Mouse (Mus musculus) ES-E14 (cell line): Measurements from ENCODE around the gene Pappa2.

Experiments used
- CHD2 ChIP-seq: IDR thresholded peaks from 2 replicates; pipeline ENCODE4 v1.6.1; 2014; ENCODE audit warnings: mild to moderate bottlenecking, low read depth, low read length, inconsistent platforms
- HCFC1 ChIP-seq: IDR thresholded peaks from 2 replicates; pipeline ENCODE4 v1.6.1; 2012; ENCODE audit warnings: low read length, inconsistent platforms, borderline replicate concordance; ENCODE audit not compliant: insufficient read depth
- MAFK ChIP-seq: IDR thresholded peaks from 2 replicates; pipeline ENCODE4 v1.6.1; 2014; ENCODE audit warnings: mild to moderate bottlenecking, low read depth, low read length, inconsistent platforms; ENCODE audit not compliant: insufficient read depth
- ZC3H11A ChIP-seq: IDR thresholded peaks from 2 replicates; pipeline ENCODE4 v1.6.1; 2012; ENCODE audit warnings: low read depth, mild to moderate bottlenecking, inconsistent platforms, low read length, borderline replicate concordance
- ZNF384 ChIP-seq: IDR thresholded peaks from 2 replicates; pipeline ENCODE4 v1.6.1; 2012; ENCODE audit warnings: low read depth, low read length, inconsistent platforms

GRCm38 (mm10) chr1:158775486-158775885, 204.8 kb downstream of the Pappa2 start:
- no peak for TF ChIP-seq CHD2
- TF ChIP-seq ZNF384: no peak
- no peak for TF ChIP-seq HCFC1
- TF ChIP-seq ZC3H11A: no peak
- no peak for TF ChIP-seq MAFK
